11 mouse cellular contexts compared by ENCODE assay signal in the genomic region with DNA sequence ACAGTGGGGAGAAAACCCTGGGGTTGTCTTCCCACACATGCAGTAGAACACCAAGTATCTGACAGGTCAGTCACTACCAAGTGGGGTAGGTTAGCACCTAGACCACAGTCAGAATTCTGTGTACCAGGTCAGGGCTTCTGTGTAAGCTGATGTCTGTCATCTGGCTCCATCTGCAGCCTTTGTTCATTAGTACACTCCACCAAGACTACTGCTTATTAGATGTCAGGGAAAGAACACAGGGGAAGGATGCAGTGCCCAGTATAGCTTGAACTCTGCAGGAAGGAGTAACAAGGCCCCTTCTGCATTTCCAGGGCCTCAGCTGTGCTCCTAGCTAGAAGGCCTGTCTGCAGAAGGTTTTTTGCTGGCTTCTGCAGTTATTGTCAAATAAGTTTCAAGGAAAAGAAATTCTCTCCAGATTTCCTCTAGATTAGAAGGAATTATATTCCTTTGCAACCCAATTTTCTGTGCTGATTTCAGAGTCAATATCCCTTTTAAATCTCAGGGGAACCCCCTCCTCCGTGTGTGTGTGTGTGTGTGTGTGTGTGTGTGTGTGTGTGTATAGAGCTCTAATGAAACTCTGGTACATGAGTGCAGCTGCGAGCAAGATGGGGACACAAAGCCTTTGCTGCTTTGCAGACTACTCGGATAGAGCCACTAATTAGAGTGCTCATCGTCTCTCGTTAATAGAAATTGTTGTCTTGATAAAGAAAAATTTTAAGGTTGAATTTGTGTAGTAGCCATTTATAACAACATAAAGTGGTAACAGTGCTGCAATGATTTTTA.
DNase-seq lines count a peak whose midpoint lies in the region; ATAC-seq and TF ChIP-seq lines count a peak whose summit lies in the region.
"Had no signal": no experiment of that assay in that cellular context is flagged by ENCODE, and none has a peak within 500 bp of the region (broad histone marks: within the 10 kb centered on the region; RNA-seq: fewer than 3 reads in every experiment).

No protein-coding gene starts in this region.

- no peaks in the 10 kb centered on the region for H3K9me3 ChIP-seq in lung, embryonic 15.5 days
- H3K9me3 ChIP-seq in forebrain, postnatal 0 days (ENCODE audit: low read length): no peaks in the 10 kb centered on the region
- H3K9me3 ChIP-seq in intestine, embryonic 15.5 days: no peaks in the 10 kb centered on the region
- H3K9me3 ChIP-seq: limb, embryonic 13.5 days had no signal

- peak; percentile 25; the same call in 1 of the 2 replicates for ATAC-seq in lung, embryonic 15.5 days (ENCODE audit: borderline replicate concordance, extremely low read depth, low FRiP score, low TSS enrichment)
- ATAC-seq in forebrain, postnatal 0 days: peak; percentile 62
- ATAC-seq in intestine, embryonic 15.5 days: no peak

- no peaks in the 10 kb centered on the region for H3K36me3 ChIP-seq in lung, embryonic 15.5 days
- no peaks in the 10 kb centered on the region for H3K36me3 ChIP-seq in forebrain, postnatal 0 days (ENCODE audit: insufficient read depth)
- H3K36me3 ChIP-seq in intestine, embryonic 15.5 days: no peaks in the 10 kb centered on the region
- H3K36me3 ChIP-seq: limb, embryonic 13.5 days had no signal

- no peak overlapping the region for H3K27ac ChIP-seq in lung, embryonic 15.5 days
- H3K27ac ChIP-seq in forebrain, postnatal 0 days (ENCODE audit: low read depth, low read length): no peak overlapping the region; the same call in 1 of the 2 replicates
- H3K27ac ChIP-seq in intestine, embryonic 15.5 days: no peak overlapping the region
- H3K27ac ChIP-seq: limb, embryonic 13.5 days had no signal

- no peak for TF ChIP-seq POLR2A in lung, adult 2 months (IDR thresholded peaks at IDR 0.05; ENCODE audit: borderline replicate concordance, extremely low read depth, low read depth, low read length)

- no peak overlapping the region for H3K4me3 ChIP-seq in lung, embryonic 15.5 days
- no peak overlapping the region for H3K4me3 ChIP-seq in lung, adult 2 months (replicated peaks; ENCODE audit: extremely low read depth, low read depth, low read length)
- H3K4me3 ChIP-seq in forebrain, postnatal 0 days (ENCODE audit: low read depth, low read length): no peak overlapping the region
- no peak overlapping the region for H3K4me3 ChIP-seq in intestine, embryonic 15.5 days (replicated peaks)
- H3K4me3 ChIP-seq: limb, embryonic 13.5 days had no signal

- TF ChIP-seq CTCF in lung, adult 2 months (IDR thresholded peaks at IDR 0.05; ENCODE audit: insufficient read depth, low read length): no peak
- TF ChIP-seq CTCF in forebrain, postnatal 0 days (IDR thresholded peaks at IDR 0.05; ENCODE audit: low read depth): peak; percentile 31

- H3K4me2 ChIP-seq in lung, embryonic 15.5 days: no peak overlapping the region
- no peak overlapping the region for H3K4me2 ChIP-seq in forebrain, postnatal 0 days (ENCODE audit: low read depth)
- no peak overlapping the region for H3K4me2 ChIP-seq in intestine, embryonic 15.5 days (replicated peaks)
- H3K4me2 ChIP-seq: limb, embryonic 13.5 days had no signal

- 66% methylated on average over 5 of the region's 5 CpGs for WGBS in lung, embryonic 15.5 days
- WGBS in lung, adult 2 months: 63% methylated on average over 5 of the region's 5 CpGs
- WGBS in forebrain, postnatal 0 days: 8% methylated on average over 5 of the region's 5 CpGs
- 64% methylated on average over 5 of the region's 5 CpGs for WGBS in intestine, embryonic 15.5 days

- H3K9ac ChIP-seq in lung, embryonic 15.5 days: no peak overlapping the region
- no peak overlapping the region for H3K9ac ChIP-seq in forebrain, postnatal 0 days
- H3K9ac ChIP-seq in intestine, embryonic 15.5 days: no peak overlapping the region
- H3K9ac ChIP-seq: limb, embryonic 13.5 days had no signal

- H3K4me1 ChIP-seq in lung, embryonic 15.5 days: no peaks in the 10 kb centered on the region
- no peaks in the 10 kb centered on the region for H3K4me1 ChIP-seq in lung, adult 2 months (ENCODE audit: control insufficient read depth, insufficient read depth, low read length)
- 0 out of 2 replicates have a peak, but pooled peaks cover 7% of the 10 kb centered on the region for H3K4me1 ChIP-seq in forebrain, postnatal 0 days (ENCODE audit: insufficient read depth)
- H3K4me1 ChIP-seq in intestine, embryonic 15.5 days (replicated peaks): no peaks in the 10 kb centered on the region
- H3K4me1 ChIP-seq: limb, embryonic 13.5 days had no signal

- no peaks in the 10 kb centered on the region for H3K27me3 ChIP-seq in lung, embryonic 15.5 days
- no peaks in the 10 kb centered on the region for H3K27me3 ChIP-seq in forebrain, postnatal 0 days (ENCODE audit: insufficient read depth, low read length)
- H3K27me3 ChIP-seq in intestine, embryonic 15.5 days (replicated peaks): no peaks in the 10 kb centered on the region
- H3K27me3 ChIP-seq: limb, embryonic 13.5 days had no signal

- DNase-seq in embryo, embryonic 10 days (ENCODE audit: low spot score): peak; percentile 20
- no peak for DNase-seq in embryo, embryonic 9.5 days (ENCODE audit: extremely low spot score)
- DNase-seq in lung, adult 2 months: no peak
- DNase-seq in forebrain, postnatal 0 days: peak; percentile 37
- DNase-seq in retina, postnatal 1 day: peak; percentile 45
- no peak for DNase-seq in urinary bladder, adult 2 months (ENCODE audit: low spot score)
- DNase-seq: gastrocnemius, postnatal 36 days; spleen, adult 18-20 months had no signal

Comparison
In these comparisons a context has a peak if more than half of its experiments do, and no peak if none do; other contexts are left out.
1. DNase-seq: peak in embryo, embryonic 10 days (single experiment), forebrain, postnatal 0 days (single experiment) and retina, postnatal 1 day (single experiment); none in embryo, embryonic 9.5 days (single experiment), lung, adult 2 months (single experiment) and urinary bladder, adult 2 months (single experiment).